In the genomic region with DNA sequence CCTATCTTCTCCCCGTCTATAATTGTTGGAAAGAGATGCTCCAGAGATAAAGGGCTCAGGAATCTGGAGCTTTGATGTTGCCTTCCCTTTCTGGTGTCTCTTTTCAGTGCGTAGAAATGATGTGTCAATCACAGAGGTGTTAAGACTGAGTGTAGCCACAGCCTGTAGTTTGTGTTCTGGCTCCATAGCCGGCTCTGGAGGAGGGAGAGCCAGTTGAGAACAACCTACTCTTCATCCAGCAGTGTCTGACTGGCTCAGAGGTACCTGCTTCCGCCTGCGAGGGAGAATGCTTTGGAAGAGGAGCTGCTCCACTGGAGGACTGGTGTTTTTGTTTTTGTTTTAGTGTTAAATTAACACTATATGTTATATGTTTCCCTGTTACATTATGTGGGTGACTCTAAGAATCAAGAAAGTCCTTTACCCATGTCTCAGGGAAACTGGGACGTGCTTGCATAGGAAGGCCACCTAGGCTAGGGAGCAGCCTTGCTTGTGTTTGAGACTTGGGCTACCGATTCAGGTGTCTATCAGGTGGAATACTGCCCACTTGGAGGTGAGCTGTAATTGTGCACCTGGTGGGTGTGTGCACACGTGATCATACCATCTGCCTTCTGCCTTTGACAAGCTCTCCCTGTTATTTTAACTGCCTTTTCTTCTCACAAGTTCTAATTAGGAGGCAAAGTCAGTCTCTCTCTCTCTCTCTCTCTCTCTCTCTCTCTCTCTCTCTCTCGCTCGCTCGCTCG, we compare ENCODE assay signal across 15 mouse cellular contexts.
"Had no signal": no experiment of that assay in that cellular context is flagged by ENCODE, and none has a peak within 500 bp of the region (broad histone marks: within the 10 kb centered on the region; RNA-seq: fewer than 3 reads in every experiment).

No protein-coding gene starts in this region.

- H3K27me3 ChIP-seq: liver, embryonic 15.5 days; neural tube, embryonic 15.5 days; stomach, embryonic 15.5 days had no signal

- H3K27ac ChIP-seq: kidney, postnatal 0 days; limb, embryonic 10.5 days; liver, embryonic 15.5 days; midbrain, embryonic 10.5 days; neural tube, embryonic 15.5 days; stomach, embryonic 15.5 days had no signal

- ATAC-seq: lung, postnatal 0 days had no signal

- H3K4me3 ChIP-seq: limb, embryonic 10.5 days; liver, embryonic 15.5 days; midbrain, embryonic 10.5 days; myocyte; neural tube, embryonic 15.5 days; stomach, embryonic 15.5 days had no signal

- DNase-seq: kidney, adult 9 months; kidney, postnatal 36 days; lung, adult 2 months; lung, postnatal 36 days; midbrain, embryonic 14.5 days; spleen, adult 18-20 months; thymus, postnatal 4 days had no signal

- H3K4me1 ChIP-seq: liver, embryonic 15.5 days; neural tube, embryonic 15.5 days; stomach, embryonic 15.5 days had no signal
